Comparison of ENCODE assay signal across 12 mouse cellular contexts in the genomic region with DNA sequence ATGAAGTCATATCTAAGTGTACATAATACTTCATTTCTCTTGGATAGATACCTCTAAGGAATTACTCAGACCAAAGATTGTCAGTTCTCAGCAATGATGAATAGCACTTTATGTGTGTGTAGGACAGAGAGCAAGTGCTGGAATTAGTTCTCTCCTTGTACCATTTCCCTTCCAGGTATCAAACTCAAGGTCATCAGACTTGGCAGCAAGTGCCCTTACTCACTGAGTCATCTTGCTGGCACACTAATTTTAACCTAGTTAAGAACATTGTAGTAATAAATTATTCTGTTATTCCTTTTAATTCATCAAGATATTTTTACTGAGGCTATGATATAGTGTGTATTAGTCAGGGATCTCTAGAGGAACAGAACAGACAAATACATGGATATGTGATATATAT.
DNase-seq lines count a peak whose midpoint lies in the region.
"Had no signal": no experiment of that assay in that cellular context is flagged by ENCODE, and none has a peak within 500 bp of the region (broad histone marks: within the 10 kb centered on the region; RNA-seq: fewer than 3 reads in every experiment).

No protein-coding gene starts in this region.

- peak; percentile 5 for DNase-seq in heart, adult 8-10 months (ENCODE audit: low spot score)
- no peak for DNase-seq in heart, adult 11 months
- DNase-seq in 416B (ENCODE audit: low read depth) (peak; percentile 31), adipocyte (ENCODE audit: low spot score) (no peak)
- peak; percentile 63 for DNase-seq in adrenal gland, adult 2 months
- peak; percentile 8 for DNase-seq in adrenal gland, postnatal 25 days
- no peak for DNase-seq in right cerebral cortex, postnatal 36 days (ENCODE audit: low spot score in 2 of 2)
- DNase-seq: B cell, adult 2 months; cerebellum, postnatal 10 days; forebrain, postnatal 0 days; gastrocnemius, adult 2 months; kidney, adult 18-20 months had no signal

Comparison
In these comparisons a context has a peak if more than half of its experiments do, and no peak if none do; other contexts are left out.
1. DNase-seq: peak in heart, adult 8-10 months (single experiment), 416B (single experiment), adrenal gland, adult 2 months (single experiment) and adrenal gland, postnatal 25 days (single experiment); none in heart, adult 11 months (single experiment), right cerebral cortex, postnatal 36 days (0 of 2) and adipocyte (single experiment).